Mouse (Mus musculus) naive thymus-derived CD4-positive, alpha-beta T cell, adult 2 months (primary cell): Measurements from ENCODE around the gene Gm21677.
"Not testable (repeated sequence)": the region's sequence is repeated elsewhere in the genome, so short reads cannot be mapped to it uniquely, and the experiment has no call there.

Experiments
- DNase-seq: peaks from one replicate; pipeline ENCODE4 v3.0.0-alpha.2; 2011; ENCODE audit warnings: low read depth

The Gm21677 gene

GRCm38 (mm10) chrY:3306349-3306748 lies at the start of gene Gm21677:
Gene Gm21677, minus strand, starts transcription at chrY:3306449.
- not testable (repeated sequence) for DNase-seq

DNA sequence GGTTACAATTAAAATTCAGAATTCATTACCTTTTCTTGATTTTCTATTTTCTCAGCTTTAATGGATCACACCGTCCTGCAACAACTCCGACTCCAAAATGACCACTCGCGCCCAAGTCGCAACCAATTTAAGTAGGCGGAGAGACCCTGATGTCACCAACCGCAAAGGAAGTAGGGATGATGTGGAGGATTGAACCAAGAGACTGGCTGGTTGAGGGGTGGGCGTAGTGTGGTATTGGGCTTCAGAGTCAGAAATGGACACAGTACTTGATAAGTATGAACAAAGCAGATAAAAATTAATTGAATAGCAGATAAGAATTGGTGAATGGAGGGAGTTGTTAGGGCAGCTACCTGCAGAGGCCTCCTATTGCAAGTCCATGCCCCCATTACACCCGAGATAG lies 39.0 kb upstream of the Gm21677 start, which contains the start of gene Gm21693:
TSS of gene Gm21693 (minus strand) at position 101 of the 400 bp plus-strand sequence.
- not testable (repeated sequence) for DNase-seq

- DNase-seq, result not testable (repeated sequence)
These were observed 34.4 kb upstream of the Gm21677 start for GRCm38 (mm10) chrY:3340661-3341060.
